Mouse (Mus musculus): ENCODE results near the gene Atad3a. TPM values are rescaled to one million over a fixed set of nuclear protein-coding genes. Genes with fewer than 3 reads are reported as not detected.

Atad3a gene
- total and polyA plus RNA-seq, 3 experiments: 220 to 232 TPM; not detected in 1

DNA sequence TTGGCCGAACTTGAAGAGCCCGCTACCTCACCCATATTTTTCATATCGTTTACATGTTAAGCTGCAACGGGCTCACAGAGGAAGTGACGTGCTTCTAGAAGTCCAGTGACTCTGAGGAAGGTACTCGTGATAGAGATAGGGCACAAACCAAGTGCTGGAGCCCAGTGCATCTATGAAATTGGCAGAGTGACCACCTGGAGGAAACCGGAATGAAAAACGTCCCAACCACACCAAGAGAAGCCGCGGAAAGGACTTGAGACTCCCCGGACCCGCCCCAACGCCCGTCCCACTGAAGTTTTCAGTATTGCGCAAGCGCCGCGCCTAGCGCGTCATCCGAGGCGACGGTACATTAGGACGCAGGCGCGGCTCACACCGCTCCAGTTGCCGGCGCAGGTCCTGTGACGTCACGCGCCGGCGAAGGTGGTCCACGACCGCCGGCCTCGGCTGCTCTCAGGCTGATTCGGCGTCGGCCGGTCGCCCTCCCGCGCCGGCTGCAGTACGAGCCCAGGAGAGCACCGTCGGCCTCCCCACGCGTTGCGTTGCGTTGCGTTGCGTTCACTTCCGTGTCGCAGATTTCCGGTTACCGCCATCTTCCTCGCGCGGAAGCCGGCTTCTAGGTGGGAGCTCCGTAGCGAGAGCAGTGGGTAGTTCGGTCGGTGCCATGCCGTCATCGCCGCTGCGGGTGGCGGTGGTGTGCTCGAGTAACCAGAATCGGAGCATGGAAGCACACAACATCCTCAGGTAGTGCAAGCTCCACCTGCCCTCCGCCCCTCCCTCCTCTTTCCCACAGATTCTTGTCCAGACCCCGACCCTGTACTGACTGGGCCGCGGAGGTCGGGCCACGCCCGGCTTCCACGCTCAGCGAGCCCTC is 55.9 kb downstream of the Atad3a start, which contains the start of gene Ssu72 (continued):
- TF ChIP-seq CTCF (IDR thresholded peaks at IDR 0.05 in 2 of 3, conservative IDR thresholded peaks at IDR 0.05 in 1 of 3; ENCODE audit: control insufficient read depth in 1 of 3, insufficient read depth in 1 of 3, low read depth in 2 of 3, low read length in 3 of 3, poor library complexity in 1 of 3, severe bottlenecking in 1 of 3) (no peak), MAX (IDR thresholded peaks at IDR 0.05; ENCODE audit: low read length) (peak; percentile 71), TAL1 (IDR thresholded peaks at IDR 0.05; ENCODE audit: low read length) (no peak), TBP (IDR thresholded peaks at IDR 0.05; ENCODE audit: low read depth, low read length) (peak; percentile 48), TCF12 (IDR thresholded peaks at IDR 0.05; ENCODE audit: low read depth, low read length) (peak; percentile 43; the same call in 1 of the 2 replicates), MYB (IDR thresholded peaks at IDR 0.05; ENCODE audit: low read depth, low read length) (no peak), USF1 (IDR thresholded peaks at IDR 0.05; ENCODE audit: low read depth, low read length) (peak; percentile 53), SMC3 (IDR thresholded peaks at IDR 0.05; ENCODE audit: low read depth, low read length) (no peak), EP300 (IDR thresholded peaks at IDR 0.05; ENCODE audit: low read depth in 1 of 2, low read length in 2 of 2) (no peak), NRF1 (IDR thresholded peaks at IDR 0.05; ENCODE audit: insufficient read depth, low read depth, low read length, poor library complexity, severe bottlenecking) (peak; percentile 90), UBTF (IDR thresholded peaks at IDR 0.05; ENCODE audit: borderline replicate concordance, insufficient read depth, low read depth, low read length) (no peak), ETS1 (IDR thresholded peaks at IDR 0.05; ENCODE audit: low read depth, low read length) (no peak; the same call in 1 of the 2 replicates), CHD1 (IDR thresholded peaks at IDR 0.05; ENCODE audit: low read depth, low read length) (no peak), ELF1 (IDR thresholded peaks at IDR 0.05; ENCODE audit: low read depth, low read length) (peak; percentile 91), CHD2 (IDR thresholded peaks at IDR 0.05; ENCODE audit: low read length) (no peak), MYC (IDR thresholded peaks at IDR 0.05; ENCODE audit: low read depth, low read length) (peak; percentile 69; the same call in 1 of the 2 replicates), ZNF384 (IDR thresholded peaks at IDR 0.05; ENCODE audit: low read depth, low read length) (no peak), KAT2A (conservative IDR thresholded peaks at IDR 0.05; ENCODE audit: low read depth, low read length) (peak; percentile 68; the same call in 1 of the 2 replicates)

DNA sequence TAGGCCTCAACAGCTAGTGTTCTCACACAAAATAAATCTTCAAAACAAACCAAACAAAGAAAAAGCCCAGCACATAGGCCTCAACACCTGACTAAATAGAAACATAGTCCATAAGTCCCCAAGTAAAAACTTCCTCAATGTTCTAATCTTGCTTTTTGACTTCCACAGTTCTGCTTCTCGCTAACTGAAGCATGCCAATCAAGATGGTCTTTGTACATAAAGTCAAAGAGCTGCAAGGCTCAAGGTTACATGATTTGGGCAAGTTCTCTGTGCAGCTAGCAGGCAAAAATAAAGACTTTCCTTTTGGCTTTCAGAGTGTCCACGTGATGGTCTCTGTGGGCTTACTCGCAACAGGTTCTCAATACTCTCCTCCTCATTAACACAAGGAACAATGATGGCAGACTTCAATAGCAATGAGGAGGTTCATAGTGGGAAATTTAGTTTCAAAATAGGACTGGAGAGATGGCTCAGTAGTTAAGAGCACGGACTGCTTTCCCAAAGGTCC is 57.4 kb downstream of the Atad3a start:
- Histone ChIP-seq H3K36me3 (ENCODE audit: control insufficient read depth in 1 of 2, insufficient read depth in 2 of 2, low read length in 2 of 2) (peaks cover 0 to 29% of the 10 kb centered on the region in 2 experiments; a peak in 3 of 4 replicates), H3K79me2 (ENCODE audit: control insufficient read depth, insufficient read depth, low read length, poor library complexity) (peaks cover 29% of the 10 kb centered on the region), H3K27ac (ENCODE audit: control insufficient read depth, low read depth, low read length) (peak overlapping the region; percentile 69), H3K9me3 (replicated peaks; ENCODE audit: insufficient read depth, low read length) (no peaks in the 10 kb centered on the region), H3K9ac (ENCODE audit: control insufficient read depth, low read depth, low read length, poor library complexity, severe bottlenecking) (peak overlapping the region; percentile 95), H3K27me3 (ENCODE audit: control insufficient read depth in 1 of 2, insufficient read depth in 2 of 2, low read length in 2 of 2) (no peaks in the 10 kb centered on the region), H3K4me3 (ENCODE audit: control insufficient read depth in 1 of 2, insufficient read depth in 1 of 2, low read depth in 2 of 2, low read length in 2 of 2) (peak overlapping the region; percentile 22 to 77), H3K4me1 (ENCODE audit: control insufficient read depth in 1 of 2, insufficient read depth in 2 of 2, low read length in 2 of 2) (peaks cover 9 to 11% of the 10 kb centered on the region in 2 experiments)
- DNase-seq (ENCODE audit: low read depth, low spot score): peak; percentile 66
- TF ChIP-seq TBP (IDR thresholded peaks at IDR 0.05; ENCODE audit: low read depth, low read length): no peak
- TF ChIP-seq ZNF384 (IDR thresholded peaks at IDR 0.05; ENCODE audit: low read depth, low read length): no peak
- TF ChIP-seq SIN3A (IDR thresholded peaks at IDR 0.05; ENCODE audit: low read length): 0 out of 2 replicates have a peak, but pooled peaks have one; percentile 42
- TF ChIP-seq TAL1 (IDR thresholded peaks at IDR 0.05; ENCODE audit: low read length): no peak
- TF ChIP-seq RAD21 (IDR thresholded peaks at IDR 0.05; ENCODE audit: low read depth, low read length): no peak
- no peak for TF ChIP-seq POLR2AphosphoS5 (IDR thresholded peaks at IDR 0.05; ENCODE audit: borderline replicate concordance, low read depth, low read length)
- no peak for TF ChIP-seq MEF2A (IDR thresholded peaks at IDR 0.05; ENCODE audit: extremely low read depth, insufficient replicate concordance, low read depth, low read length, poor library complexity, severe bottlenecking)
- TF ChIP-seq GABPA (IDR thresholded peaks at IDR 0.05; ENCODE audit: low read depth, low read length): no peak
- peak; percentile 53; the same call in 1 of the 2 replicates for TF ChIP-seq USF1 (IDR thresholded peaks at IDR 0.05; ENCODE audit: low read depth, low read length)
- 0 out of 2 replicates have a peak, but pooled peaks have one; percentile 62 for TF ChIP-seq MXI1 (IDR thresholded peaks at IDR 0.05; ENCODE audit: low read depth, low read length)
- no peak for TF ChIP-seq CHD2 (IDR thresholded peaks at IDR 0.05; ENCODE audit: low read length)
- 0 out of 2 replicates have a peak, but pooled peaks have one; percentile 35 for TF ChIP-seq MAX (IDR thresholded peaks at IDR 0.05; ENCODE audit: low read length)
- TF ChIP-seq ZKSCAN1 (IDR thresholded peaks at IDR 0.05; ENCODE audit: low read depth, low read length): no peak
- TF ChIP-seq CHD1 (IDR thresholded peaks at IDR 0.05; ENCODE audit: low read depth, low read length): 0 out of 2 replicates have a peak, but pooled peaks have one; percentile 63
- TF ChIP-seq ETS1 (IDR thresholded peaks at IDR 0.05; ENCODE audit: low read depth, low read length): no peak
- no peak for TF ChIP-seq E2F4 (IDR thresholded peaks at IDR 0.05; ENCODE audit: borderline replicate concordance, low read depth, low read length)
- TF ChIP-seq UBTF (IDR thresholded peaks at IDR 0.05; ENCODE audit: borderline replicate concordance, insufficient read depth, low read depth, low read length): no peak
- TF ChIP-seq RCOR1 (IDR thresholded peaks at IDR 0.05; ENCODE audit: low read depth, low read length): no peak
- TF ChIP-seq EP300 (IDR thresholded peaks at IDR 0.05; ENCODE audit: low read depth in 1 of 2, low read length in 2 of 2): 0 out of 4 replicates have a peak, but pooled peaks of 1 of the 2 experiments have one; percentile 21
- TF ChIP-seq NRF1 (IDR thresholded peaks at IDR 0.05; ENCODE audit: insufficient read depth, low read depth, low read length, poor library complexity, severe bottlenecking): no peak
- TF ChIP-seq GATA1 (IDR thresholded peaks at IDR 0.05; ENCODE audit: low read depth, low read length): no peak
- no peak for TF ChIP-seq CTCF (IDR thresholded peaks at IDR 0.05 in 2 of 3, conservative IDR thresholded peaks at IDR 0.05 in 1 of 3; ENCODE audit: control insufficient read depth in 1 of 3, insufficient read depth in 1 of 3, low read depth in 2 of 3, low read length in 3 of 3, poor library complexity in 1 of 3, severe bottlenecking in 1 of 3)
- no peak for TF ChIP-seq KAT2A (conservative IDR thresholded peaks at IDR 0.05; ENCODE audit: low read depth, low read length)

Measured in MEL (cell line).